ENCODE assay signal across 8 mouse cellular contexts in genomic region chr9:115120678-115121224, GRCm38 (mm10).
DNase-seq lines count a peak whose midpoint lies in the region; ATAC-seq and TF ChIP-seq lines count a peak whose summit lies in the region.

No protein-coding gene starts in this region.

- no peaks in the 10 kb centered on the region for H3K27me3 ChIP-seq in hindbrain, embryonic 11.5 days (ENCODE audit: control insufficient read depth, insufficient read depth, low read length)
- H3K27me3 ChIP-seq in hindbrain, embryonic 10.5 days (ENCODE audit: insufficient read depth, poor library complexity, severe bottlenecking), result no peaks in the 10 kb centered on the region
- H3K27me3 ChIP-seq in forebrain, postnatal 0 days (ENCODE audit: insufficient read depth, low read length), result no peaks in the 10 kb centered on the region
- no peaks in the 10 kb centered on the region for H3K27me3 ChIP-seq in small intestine, adult 2 months (ENCODE audit: control insufficient read depth, insufficient read depth, low read length)

- TF ChIP-seq POLR2A in small intestine, adult 2 months (IDR thresholded peaks at IDR 0.05; ENCODE audit: low read depth, low read length), result no peak

- TF ChIP-seq CTCF in forebrain, postnatal 0 days (IDR thresholded peaks at IDR 0.05; ENCODE audit: low read depth), result no peak
- TF ChIP-seq CTCF in small intestine, adult 2 months (IDR thresholded peaks at IDR 0.05; ENCODE audit: extremely low read depth, insufficient read length, insufficient replicate concordance, low read depth, low read length), result no peak

- no peak for ATAC-seq in hindbrain, embryonic 11.5 days (ENCODE audit: low FRiP score)
- ATAC-seq in forebrain, postnatal 0 days, result no peak
- ATAC-seq in activated CD4-positive, CD25-positive, alpha-beta regulatory T cell, adult 4 months, result no peak

- no peaks in the 10 kb centered on the region for H3K9me3 ChIP-seq in hindbrain, embryonic 11.5 days (ENCODE audit: control insufficient read depth, low read length)
- H3K9me3 ChIP-seq in hindbrain, embryonic 10.5 days, result no peaks in the 10 kb centered on the region
- H3K9me3 ChIP-seq in forebrain, postnatal 0 days (ENCODE audit: low read length), result no peaks in the 10 kb centered on the region

- no peaks in the 10 kb centered on the region for H3K4me1 ChIP-seq in hindbrain, embryonic 11.5 days (replicated peaks; ENCODE audit: control insufficient read depth, insufficient read depth, low read length)
- peaks cover 10% of the 10 kb centered on the region; the same call in 1 of the 2 replicates for H3K4me1 ChIP-seq in hindbrain, embryonic 10.5 days (replicated peaks)
- H3K4me1 ChIP-seq in forebrain, postnatal 0 days (ENCODE audit: insufficient read depth), result no peaks in the 10 kb centered on the region
- peaks cover 17% of the 10 kb centered on the region for H3K4me1 ChIP-seq in small intestine, adult 2 months (ENCODE audit: control insufficient read depth, insufficient read depth, insufficient read length, low read length)

- H3K36me3 ChIP-seq in hindbrain, embryonic 11.5 days (ENCODE audit: control insufficient read depth, insufficient read depth, low read length), result no peaks in the 10 kb centered on the region
- H3K36me3 ChIP-seq in hindbrain, embryonic 10.5 days, result no peaks in the 10 kb centered on the region
- H3K36me3 ChIP-seq in forebrain, postnatal 0 days (ENCODE audit: insufficient read depth), result no peaks in the 10 kb centered on the region
- no peaks in the 10 kb centered on the region for H3K36me3 ChIP-seq in small intestine, adult 2 months (ENCODE audit: control insufficient read depth, insufficient read depth, low read length)

- DNase-seq in hindbrain, embryonic 11.5 days (ENCODE audit: low spot score), result peak; percentile 28
- DNase-seq in hindbrain, embryonic 10.5 days (ENCODE audit: low spot score), result no peak
- DNase-seq in brain, adult 2 months (ENCODE audit: low read depth, low spot score), result peak; percentile 65
- DNase-seq in forebrain, postnatal 0 days, result peak; percentile 70
- peak; percentile 34 to 72 for DNase-seq in kidney, adult 8-10 months
- peak; percentile 42 for DNase-seq in lung, postnatal 14 days

- no peak overlapping the region for H3K9ac ChIP-seq in hindbrain, embryonic 11.5 days (ENCODE audit: low read depth, low read length)
- H3K9ac ChIP-seq in forebrain, postnatal 0 days, result no peak overlapping the region

- H3K4me2 ChIP-seq in hindbrain, embryonic 11.5 days (replicated peaks; ENCODE audit: low read depth, low read length), result no peak overlapping the region
- no peak overlapping the region for H3K4me2 ChIP-seq in forebrain, postnatal 0 days (ENCODE audit: low read depth)

- no peak overlapping the region for H3K27ac ChIP-seq in hindbrain, embryonic 11.5 days (ENCODE audit: low read depth, low read length)
- H3K27ac ChIP-seq in hindbrain, embryonic 10.5 days, result no peak overlapping the region
- H3K27ac ChIP-seq in forebrain, postnatal 0 days (ENCODE audit: low read depth, low read length), result no peak overlapping the region
- 0 out of 2 replicates have a peak overlapping the region, but pooled peaks have one; percentile 6 for H3K27ac ChIP-seq in small intestine, adult 2 months (ENCODE audit: insufficient read depth, low read depth, low read length)

- H3K4me3 ChIP-seq in hindbrain, embryonic 11.5 days (ENCODE audit: low read depth, low read length), result no peak overlapping the region
- no peak overlapping the region for H3K4me3 ChIP-seq in hindbrain, embryonic 10.5 days
- no peak overlapping the region for H3K4me3 ChIP-seq in forebrain, postnatal 0 days (ENCODE audit: low read depth, low read length)
- no peak overlapping the region for H3K4me3 ChIP-seq in small intestine, adult 2 months (ENCODE audit: low read depth, low read length)

- WGBS in hindbrain, embryonic 11.5 days, result 79% methylated on average over 17 of the region's 17 CpGs
- 80% methylated on average over 17 of the region's 17 CpGs for WGBS in hindbrain, embryonic 10.5 days
- 40% methylated on average over 17 of the region's 17 CpGs for WGBS in forebrain, postnatal 0 days
- 31% methylated on average over 17 of the region's 17 CpGs for WGBS in small intestine, adult 2 months
